Mouse (Mus musculus) heart, postnatal 0 days (tissue): ENCODE results near the gene Guk1. TPM values are rescaled to one million over a fixed set of nuclear protein-coding genes. Genes with fewer than 3 reads are reported as not detected.

Source experiments
- ATAC-seq: fragments of 200-750 bp; cut with Nextera tagmentation; 2 replicates; pipeline ENCODE4 v1.8.0; 2017; ENCODE audit warnings: low read depth, moderate number of reproducible peaks, moderate library complexity; ENCODE audit not compliant: insufficient read depth
- DNase-seq: peaks from one replicate; pipeline ENCODE4 v3.0.0-alpha.2; 2016; ENCODE audit warnings: low spot score
- H3K27ac ChIP-seq: fragments of 300-500 bp; sonication (generic); 2 replicates; pipeline ENCODE4 v1.5.1; 2014; ENCODE audit warnings: low read depth, mild to moderate bottlenecking
- H3K27me3 ChIP-seq: fragments of 300-500 bp; sonication (generic); 2 replicates; pipeline ENCODE4 v1.6.1; 2014; ENCODE audit warnings: low read length, mixed read lengths; ENCODE audit not compliant: control insufficient read depth, insufficient read depth
- H3K36me3 ChIP-seq: fragments of 300-500 bp; sonication (generic); replicated peaks from 2 replicates; pipeline ENCODE4 v1.6.1; 2014; ENCODE audit warnings: low read length, mixed read lengths; ENCODE audit not compliant: control insufficient read depth, insufficient read depth
- H3K4me1 ChIP-seq: fragments of 300-500 bp; sonication (generic); 2 replicates; pipeline ENCODE4 v1.6.1; 2014; ENCODE audit warnings: antibody characterized with exemption; ENCODE audit not compliant: control insufficient read depth, insufficient read depth
- H3K4me2 ChIP-seq: fragments of 300-500 bp; sonication (generic); 2 replicates; pipeline ENCODE4 v1.6.1; 2014; ENCODE audit warnings: low read depth, mild to moderate bottlenecking, low read length, moderate library complexity
- H3K4me3 ChIP-seq: fragments of 300-500 bp; sonication (generic); 2 replicates; pipeline ENCODE4 v1.5.1; 2014; ENCODE audit warnings: low read depth, low read length
- H3K9ac ChIP-seq: fragments of 300-500 bp; sonication (generic); replicated peaks from 2 replicates; pipeline ENCODE4 v1.6.1; 2014; ENCODE audit warnings: low read depth, low read length, mixed read lengths
- H3K9me3 ChIP-seq: fragments of 300-500 bp; sonication (generic); replicated peaks from 2 replicates; pipeline ENCODE4 v1.6.1; 2016; ENCODE audit warnings: low read length; ENCODE audit not compliant: control insufficient read depth
- CTCF ChIP-seq: IDR thresholded peaks from 2 replicates; pipeline ENCODE4 v1.5.1; 2016; ENCODE audit warnings: antibody characterized with exemption, control low read depth, low read depth
- EP300 ChIP-seq: IDR thresholded peaks from 2 replicates; pipeline ENCODE4 v1.6.1; 2016; ENCODE audit warnings: antibody characterized with exemption, low read depth
- WGBS: fragments of 180-500 bp; shearing (Covaris S2); extraction: QIAGEN DNeasy Blood & Tissue Kit; methylation state at CpG from one replicate; pipeline ENCODE4 v1.1.7; 2014; 5-methylcytosine and 5-hydroxymethylcytosine counted together
- polyA plus RNA-seq: library from polyadenylated mRNA; unstranded; fragments of >200 nt; fragmentation: Nextera tagmentation; extraction: Ambion mirVana; gene quantifications from 2 replicates; pipeline ENCODE4 v1.2.1, GENCODE M21; 2015
- total RNA-seq: library from RNA; depleted of rRNA; stranded (reverse); fragments of >200 nt; gene quantifications from 2 replicates; pipeline ENCODE4 v1.2.3, GENCODE M21; 2014; ENCODE audit warnings: low replicate concordance

Gene Guk1
- total and polyA plus RNA-seq, 2 experiments from 2014 or later = 60.3 to 138 TPM

DNA sequence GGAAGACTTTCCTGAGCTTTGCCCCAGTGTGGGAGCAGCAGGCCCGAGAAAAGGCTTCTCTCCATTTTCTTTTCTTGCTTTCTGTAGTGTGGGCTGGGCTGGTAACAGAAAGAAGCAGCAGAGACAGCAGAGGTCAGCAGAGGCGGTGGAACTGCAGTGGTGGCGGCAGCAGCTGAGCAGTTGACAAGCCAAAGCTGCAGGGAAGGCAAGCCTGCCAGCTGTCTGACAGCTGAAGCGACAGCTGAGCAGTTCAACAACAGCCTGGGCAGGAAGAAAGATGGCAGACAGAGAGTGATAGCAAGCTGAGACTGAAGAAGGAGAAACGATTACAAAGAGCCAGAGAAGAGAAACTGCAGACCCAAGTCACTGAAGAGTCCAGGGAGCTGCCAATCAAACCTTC, 30.6 kb downstream of the Guk1 start:
- Histone ChIP-seq H3K36me3 (peaks cover 17% of the 10 kb centered on the region), H3K27me3 (no peaks in the 10 kb centered on the region), H3K9me3 (no peaks in the 10 kb centered on the region), H3K4me3 (no peak overlapping the region), H3K9ac (no peak overlapping the region), H3K4me1 (peaks cover 21% of the 10 kb centered on the region), H3K4me2 (no peak overlapping the region), H3K27ac (peak overlapping the region; percentile 65)
- DNase-seq (peak; percentile 66), ATAC-seq (no peak)
- TF ChIP-seq CTCF (peak; percentile 35), EP300 (0 out of 2 replicates have a peak, but pooled peaks have one; percentile 45)
- 29% methylated on average over 5 of the region's 5 CpGs for WGBS

GRCm38 (mm10) chr11:59159558-59159957, 32.5 kb downstream of the Guk1 start:
- Histone ChIP-seq H3K4me2 (no peak overlapping the region), H3K4me3 (no peak overlapping the region), H3K4me1 (peaks cover 19% of the 10 kb centered on the region), H3K9ac (no peak overlapping the region), H3K27me3 (no peaks in the 10 kb centered on the region), H3K27ac (no peak overlapping the region), H3K36me3 (peaks cover 24% of the 10 kb centered on the region), H3K9me3 (no peaks in the 10 kb centered on the region)
- ATAC-seq (no peak), DNase-seq (no peak)
- TF ChIP-seq CTCF = no peak
- TF ChIP-seq EP300 = no peak
- 89% methylated on average over 4 of the region's 4 CpGs for WGBS

- ATAC-seq (no peak), DNase-seq (no peak)
- Histone ChIP-seq H3K27ac (no peak overlapping the region), H3K36me3 (peaks cover 24% of the 10 kb centered on the region), H3K9ac (no peak overlapping the region), H3K4me2 (no peak overlapping the region), H3K9me3 (no peaks in the 10 kb centered on the region), H3K27me3 (no peaks in the 10 kb centered on the region), H3K4me1 (peaks cover 14% of the 10 kb centered on the region), H3K4me3 (no peak overlapping the region)
- TF ChIP-seq EP300 (no peak), CTCF (no peak)
- 87% methylated on average over 13 of the region's 13 CpGs for WGBS
Observed at GRCm38 (mm10) chr11:59159099-59159498, 32.9 kb downstream of the Guk1 start.

DNA sequence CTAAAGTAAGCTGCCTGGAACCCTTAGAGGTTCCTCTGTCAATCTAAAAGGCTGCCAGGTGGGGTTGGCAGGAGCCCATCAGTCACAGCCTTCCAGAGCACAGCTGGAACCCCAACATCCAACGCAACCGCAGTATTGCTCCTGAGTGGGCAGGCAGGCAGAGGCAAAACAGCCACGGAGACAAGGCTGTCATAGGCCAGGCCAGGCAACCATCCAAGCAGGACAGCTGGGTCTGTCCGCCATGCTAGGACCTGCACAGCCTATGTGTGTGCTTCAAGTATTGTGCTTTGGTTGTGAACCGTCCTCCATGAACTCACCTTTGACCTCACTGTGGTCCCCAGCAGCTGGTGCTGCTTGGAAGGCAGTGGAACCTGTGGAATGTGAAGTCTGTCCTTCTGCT, 36.1 kb downstream of the Guk1 start:
- 92% methylated on average over 5 of the region's 5 CpGs for WGBS

DNA sequence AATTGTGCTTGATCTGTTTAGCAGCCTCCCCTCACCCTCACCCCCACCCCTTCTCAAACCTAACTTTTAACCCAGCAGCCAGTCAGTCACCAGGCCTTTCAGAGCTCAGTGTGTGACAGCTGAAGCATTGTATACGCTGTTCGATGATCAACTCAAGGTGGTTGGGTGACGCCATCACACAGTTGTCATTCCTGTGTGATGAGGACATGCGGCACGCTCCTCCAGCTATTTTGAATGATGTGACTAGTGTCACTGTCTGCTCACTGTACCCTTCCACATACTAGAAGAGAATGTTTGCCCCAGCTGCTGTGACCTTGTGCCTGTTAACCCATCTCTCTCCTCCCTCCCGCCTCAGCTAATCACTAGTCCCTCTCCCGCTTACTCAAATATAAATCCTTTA, 37.8 kb downstream of the Guk1 start:
- Histone ChIP-seq H3K9ac (no peak overlapping the region; the same call in 1 of the 2 replicates), H3K27me3 (no peaks in the 10 kb centered on the region), H3K9me3 (no peaks in the 10 kb centered on the region), H3K4me1 (no peaks in the 10 kb centered on the region), H3K36me3 (peaks cover 20% of the 10 kb centered on the region), H3K4me3 (no peak overlapping the region), H3K27ac (peak overlapping the region; percentile 71), H3K4me2 (no peak overlapping the region)
- TF ChIP-seq CTCF = no peak
- TF ChIP-seq EP300 = no peak
- 43% methylated on average over 7 of the region's 7 CpGs for WGBS
- DNase-seq (peak; percentile 67), ATAC-seq (peak; percentile 72)

More for the DNA sequence above, 36.1 kb downstream of the Guk1 start:
- H3K4me1 ChIP-seq = no peaks in the 10 kb centered on the region
- H3K27me3 ChIP-seq = no peaks in the 10 kb centered on the region
- DNase-seq = no peak
- no peak overlapping the region for H3K27ac ChIP-seq
- no peak for ATAC-seq
- peaks cover 24% of the 10 kb centered on the region for H3K36me3 ChIP-seq
- no peak overlapping the region for H3K4me2 ChIP-seq
- H3K9me3 ChIP-seq = no peaks in the 10 kb centered on the region
- no peak overlapping the region for H3K9ac ChIP-seq
- TF ChIP-seq CTCF (no peak), EP300 (no peak)
- H3K4me3 ChIP-seq = no peak overlapping the region

- H3K4me2 ChIP-seq = no peak overlapping the region
- no peaks in the 10 kb centered on the region for H3K9me3 ChIP-seq
- ATAC-seq = no peak
- no peak overlapping the region for H3K9ac ChIP-seq
- WGBS = 41% methylated on average over 3 of the region's 3 CpGs
- H3K4me1 ChIP-seq = no peaks in the 10 kb centered on the region
- DNase-seq = no peak
- no peak overlapping the region for H3K4me3 ChIP-seq
- 0 out of 2 replicates have a peak, but pooled peaks cover 8% of the 10 kb centered on the region for H3K36me3 ChIP-seq
- no peak overlapping the region for H3K27ac ChIP-seq
- no peaks in the 10 kb centered on the region for H3K27me3 ChIP-seq
- no peak for TF ChIP-seq EP300
- TF ChIP-seq CTCF = peak; percentile 35
Observed at GRCm38 (mm10) chr11:59151729-59152128, 40.3 kb downstream of the Guk1 start.
